Mouse (Mus musculus): Measurements from ENCODE around the gene Dnajc10. TPM values are rescaled to one million over a fixed set of nuclear protein-coding genes. Genes with fewer than 3 reads are reported as not detected.

Dnajc10 gene
- polyA plus RNA-seq, 1 experiment from 2014 or later, result 58.9 TPM

- 95% methylated on average over 4 of the region's 4 CpGs for WGBS
- Histone ChIP-seq H3K27ac (ENCODE audit: low read length) (no peak overlapping the region), H3K36me3 (ENCODE audit: control insufficient read depth, insufficient read depth) (peaks cover 29% of the 10 kb centered on the region), H3K27me3 (replicated peaks; ENCODE audit: control insufficient read depth, insufficient read depth, low read length) (no peaks in the 10 kb centered on the region), H3K4me2 (ENCODE audit: low read length) (no peak overlapping the region), H3K9ac (replicated peaks; ENCODE audit: low read depth, low read length) (no peak overlapping the region), H3K9me3 (ENCODE audit: control insufficient read depth, low read length) (no peaks in the 10 kb centered on the region), H3K4me3 (replicated peaks; ENCODE audit: low read length) (no peak overlapping the region), H3K4me1 (replicated peaks; ENCODE audit: control insufficient read depth, insufficient read depth, low read length) (no peaks in the 10 kb centered on the region)
- ATAC-seq, result no peak
Observed at GRCm38 (mm10) chr2:80322878-80323277, 7.6 kb downstream of the Dnajc10 start.

GRCm38 (mm10) chr2:80325779-80326178, 10.5 kb downstream of the Dnajc10 start:
- Histone ChIP-seq H3K27me3 (replicated peaks; ENCODE audit: control insufficient read depth, insufficient read depth, low read length) (no peaks in the 10 kb centered on the region), H3K9ac (replicated peaks; ENCODE audit: low read depth, low read length) (no peak overlapping the region), H3K4me2 (ENCODE audit: low read length) (no peak overlapping the region), H3K4me1 (replicated peaks; ENCODE audit: control insufficient read depth, insufficient read depth, low read length) (no peaks in the 10 kb centered on the region), H3K4me3 (replicated peaks; ENCODE audit: low read length) (no peak overlapping the region), H3K36me3 (ENCODE audit: control insufficient read depth, insufficient read depth) (peaks cover 26% of the 10 kb centered on the region), H3K27ac (ENCODE audit: low read length) (no peak overlapping the region), H3K9me3 (ENCODE audit: control insufficient read depth, low read length) (no peaks in the 10 kb centered on the region)
- WGBS, result 91% methylated on average over 2 of the region's 2 CpGs
- ATAC-seq, result no peak

- H3K4me2 ChIP-seq (ENCODE audit: low read length), result no peak overlapping the region
- peaks cover 19% of the 10 kb centered on the region for H3K36me3 ChIP-seq (ENCODE audit: control insufficient read depth, insufficient read depth)
- WGBS, result 90% methylated on average over 6 of the region's 6 CpGs
- no peaks in the 10 kb centered on the region for H3K9me3 ChIP-seq (ENCODE audit: control insufficient read depth, low read length)
- no peak overlapping the region for H3K9ac ChIP-seq (replicated peaks; ENCODE audit: low read depth, low read length)
- H3K27me3 ChIP-seq (replicated peaks; ENCODE audit: control insufficient read depth, insufficient read depth, low read length), result no peaks in the 10 kb centered on the region
- no peak overlapping the region for H3K27ac ChIP-seq (ENCODE audit: low read length)
- no peak for ATAC-seq
- no peaks in the 10 kb centered on the region for H3K4me1 ChIP-seq (replicated peaks; ENCODE audit: control insufficient read depth, insufficient read depth, low read length)
- H3K4me3 ChIP-seq (replicated peaks; ENCODE audit: low read length), result no peak overlapping the region
Observed at GRCm38 (mm10) chr2:80327272-80327671, 12.0 kb downstream of the Dnajc10 start.

GRCm38 (mm10) chr2:80328961-80329653, 13.8 kb downstream of the Dnajc10 start:
- Histone ChIP-seq H3K4me3 (replicated peaks; ENCODE audit: low read length) (no peak overlapping the region), H3K9me3 (ENCODE audit: control insufficient read depth, low read length) (no peaks in the 10 kb centered on the region), H3K9ac (replicated peaks; ENCODE audit: low read depth, low read length) (no peak overlapping the region), H3K36me3 (ENCODE audit: control insufficient read depth, insufficient read depth) (peaks cover 15% of the 10 kb centered on the region), H3K27ac (ENCODE audit: low read length) (no peak overlapping the region), H3K4me2 (ENCODE audit: low read length) (no peak overlapping the region), H3K27me3 (replicated peaks; ENCODE audit: control insufficient read depth, insufficient read depth, low read length) (no peaks in the 10 kb centered on the region), H3K4me1 (replicated peaks; ENCODE audit: control insufficient read depth, insufficient read depth, low read length) (no peaks in the 10 kb centered on the region)
- ATAC-seq, result no peak
- WGBS, result 94% methylated on average over 7 of the region's 7 CpGs

GRCm38 (mm10) chr2:80340537-80340936, 25.3 kb downstream of the Dnajc10 start:
- 97% methylated on average over 9 of the region's 9 CpGs for WGBS
- H3K4me1 ChIP-seq (replicated peaks; ENCODE audit: control insufficient read depth, insufficient read depth, low read length), result no peaks in the 10 kb centered on the region
- H3K4me3 ChIP-seq (replicated peaks; ENCODE audit: low read length), result no peak overlapping the region
- ATAC-seq, result no peak
- no peak overlapping the region for H3K27ac ChIP-seq (ENCODE audit: low read length)
- no peaks in the 10 kb centered on the region for H3K27me3 ChIP-seq (replicated peaks; ENCODE audit: control insufficient read depth, insufficient read depth, low read length)
- no peak overlapping the region for H3K4me2 ChIP-seq (ENCODE audit: low read length)
- H3K9me3 ChIP-seq (ENCODE audit: control insufficient read depth, low read length), result no peaks in the 10 kb centered on the region
- no peak overlapping the region for H3K9ac ChIP-seq (replicated peaks; ENCODE audit: low read depth, low read length)
- H3K36me3 ChIP-seq (ENCODE audit: control insufficient read depth, insufficient read depth), result peaks cover 39% of the 10 kb centered on the region

GRCm38 (mm10) chr2:80354531-80354930, 39.3 kb downstream of the Dnajc10 start:
- Histone ChIP-seq H3K27ac (ENCODE audit: low read length) (no peak overlapping the region), H3K9ac (replicated peaks; ENCODE audit: low read depth, low read length) (no peak overlapping the region), H3K27me3 (replicated peaks; ENCODE audit: control insufficient read depth, insufficient read depth, low read length) (no peaks in the 10 kb centered on the region), H3K4me1 (replicated peaks; ENCODE audit: control insufficient read depth, insufficient read depth, low read length) (no peaks in the 10 kb centered on the region), H3K4me2 (ENCODE audit: low read length) (no peak overlapping the region), H3K4me3 (replicated peaks; ENCODE audit: low read length) (no peak overlapping the region), H3K36me3 (ENCODE audit: control insufficient read depth, insufficient read depth) (peaks cover 18% of the 10 kb centered on the region), H3K9me3 (ENCODE audit: control insufficient read depth, low read length) (no peaks in the 10 kb centered on the region)
- WGBS, result 87% methylated on average over 4 of the region's 4 CpGs
- no peak for ATAC-seq

GRCm38 (mm10) chr2:80356656-80357231, 41.5 kb downstream of the Dnajc10 start:
- peak; percentile 68 for ATAC-seq
- no peaks in the 10 kb centered on the region for H3K4me1 ChIP-seq (replicated peaks; ENCODE audit: control insufficient read depth, insufficient read depth, low read length)
- WGBS, result 53% methylated on average over 8 of the region's 8 CpGs
- no peak overlapping the region for H3K9ac ChIP-seq (replicated peaks; ENCODE audit: low read depth, low read length)
- no peaks in the 10 kb centered on the region for H3K9me3 ChIP-seq (ENCODE audit: control insufficient read depth, low read length)
- no peaks in the 10 kb centered on the region for H3K27me3 ChIP-seq (replicated peaks; ENCODE audit: control insufficient read depth, insufficient read depth, low read length)
- no peak overlapping the region for H3K4me3 ChIP-seq (replicated peaks; ENCODE audit: low read length)
- H3K36me3 ChIP-seq (ENCODE audit: control insufficient read depth, insufficient read depth), result peaks cover 14% of the 10 kb centered on the region
- no peak overlapping the region for H3K4me2 ChIP-seq (ENCODE audit: low read length)
- no peak overlapping the region for H3K27ac ChIP-seq (ENCODE audit: low read length)

GRCm38 (mm10) chr2:80371458-80371857, 56.2 kb downstream of the Dnajc10 start:
- H3K4me2 ChIP-seq (ENCODE audit: low read length), result no peak overlapping the region
- H3K4me1 ChIP-seq (replicated peaks; ENCODE audit: control insufficient read depth, insufficient read depth, low read length), result no peaks in the 10 kb centered on the region
- H3K36me3 ChIP-seq (ENCODE audit: control insufficient read depth, insufficient read depth), result no peaks in the 10 kb centered on the region
- H3K9ac ChIP-seq (replicated peaks; ENCODE audit: low read depth, low read length), result no peak overlapping the region
- ATAC-seq, result no peak
- H3K4me3 ChIP-seq (replicated peaks; ENCODE audit: low read length), result no peak overlapping the region
- H3K27ac ChIP-seq (ENCODE audit: low read length), result no peak overlapping the region
- no peaks in the 10 kb centered on the region for H3K9me3 ChIP-seq (ENCODE audit: control insufficient read depth, low read length)
- no peaks in the 10 kb centered on the region for H3K27me3 ChIP-seq (replicated peaks; ENCODE audit: control insufficient read depth, insufficient read depth, low read length)
- WGBS, result 75% methylated on average over 8 of the region's 8 CpGs

GRCm38 (mm10) chr2:80374892-80375291, 59.6 kb downstream of the Dnajc10 start:
- Histone ChIP-seq H3K9me3 (ENCODE audit: control insufficient read depth, low read length) (no peaks in the 10 kb centered on the region), H3K4me3 (replicated peaks; ENCODE audit: low read length) (no peak overlapping the region), H3K4me2 (ENCODE audit: low read length) (no peak overlapping the region), H3K36me3 (ENCODE audit: control insufficient read depth, insufficient read depth) (no peaks in the 10 kb centered on the region), H3K9ac (replicated peaks; ENCODE audit: low read depth, low read length) (no peak overlapping the region), H3K27me3 (replicated peaks; ENCODE audit: control insufficient read depth, insufficient read depth, low read length) (no peaks in the 10 kb centered on the region), H3K27ac (ENCODE audit: low read length) (no peak overlapping the region), H3K4me1 (replicated peaks; ENCODE audit: control insufficient read depth, insufficient read depth, low read length) (no peaks in the 10 kb centered on the region)
- no peak for ATAC-seq

Measured in forebrain, embryonic 16.5 days (tissue).